Mouse (Mus musculus) heart, embryonic 11.5 days (tissue): ENCODE measurements around the gene Xndc1. TPM values are rescaled to one million over a fixed set of nuclear protein-coding genes. Genes with fewer than 3 reads are reported as not detected.

Experiments
- ATAC-seq: fragments of 200-750 bp; cut with Nextera tagmentation; replicated peaks from 2 replicates; pipeline ENCODE4 v1.8.0; 2017; ENCODE audit warnings: moderate library complexity; ENCODE audit not compliant: insufficient number of reproducible peaks, low FRiP score, low TSS enrichment
- H3K27ac ChIP-seq: fragments of 300-500 bp; sonication (generic); 2 replicates; pipeline ENCODE4 v1.5.1; 2014; ENCODE audit warnings: mild to moderate bottlenecking, low read depth, low read length
- H3K27me3 ChIP-seq: fragments of 300-500 bp; sonication (generic); 2 replicates; pipeline ENCODE4 v1.6.1; 2014; ENCODE audit warnings: mild to moderate bottlenecking, low read length, mixed read lengths; ENCODE audit not compliant: control insufficient read depth, insufficient read depth
- H3K36me3 ChIP-seq: fragments of 300-500 bp; sonication (generic); 2 replicates; pipeline ENCODE4 v1.6.1; 2014; ENCODE audit warnings: mild to moderate bottlenecking, low read length, moderate library complexity, mixed read lengths; ENCODE audit not compliant: control insufficient read depth, insufficient read depth
- H3K4me1 ChIP-seq: fragments of 300-500 bp; sonication (generic); 2 replicates; pipeline ENCODE4 v1.6.1; 2014; ENCODE audit warnings: low read length; ENCODE audit not compliant: control insufficient read depth, insufficient read depth
- H3K4me2 ChIP-seq: fragments of 300-500 bp; sonication (generic); 2 replicates; pipeline ENCODE4 v1.6.1; 2014; ENCODE audit warnings: mild to moderate bottlenecking, moderate library complexity
- H3K4me3 ChIP-seq: fragments of 300-500 bp; sonication (generic); 2 replicates; pipeline ENCODE4 v1.5.1; 2014; ENCODE audit warnings: low read depth, low read length
- H3K9ac ChIP-seq: fragments of 300-500 bp; sonication (generic); 2 replicates; pipeline ENCODE4 v1.6.1; 2014; ENCODE audit warnings: mild to moderate bottlenecking, low read depth, low read length, moderate library complexity
- H3K9me3 ChIP-seq: fragments of 300-500 bp; sonication (generic); replicated peaks from 2 replicates; pipeline ENCODE4 v1.6.1; 2016; ENCODE audit warnings: low read length; ENCODE audit not compliant: control insufficient read depth
- WGBS: fragments of 180-500 bp; shearing (Covaris S2); extraction: QIAGEN DNeasy Blood & Tissue Kit; methylation state at CpG from one replicate; pipeline ENCODE4 v1.1.7; 2014; ENCODE audit not compliant: insufficient replicate concordance; 5-methylcytosine and 5-hydroxymethylcytosine counted together
- polyA plus RNA-seq: library from polyadenylated mRNA; unstranded; fragments of >200 nt; fragmentation: Nextera tagmentation; extraction: Ambion mirVana; gene quantifications from 2 replicates; pipeline ENCODE4 v1.2.1, GENCODE M21; 2014

Gene Xndc1
- polyA plus RNA-seq, 1 experiment from 2014 or later = 18.3 TPM

DNA sequence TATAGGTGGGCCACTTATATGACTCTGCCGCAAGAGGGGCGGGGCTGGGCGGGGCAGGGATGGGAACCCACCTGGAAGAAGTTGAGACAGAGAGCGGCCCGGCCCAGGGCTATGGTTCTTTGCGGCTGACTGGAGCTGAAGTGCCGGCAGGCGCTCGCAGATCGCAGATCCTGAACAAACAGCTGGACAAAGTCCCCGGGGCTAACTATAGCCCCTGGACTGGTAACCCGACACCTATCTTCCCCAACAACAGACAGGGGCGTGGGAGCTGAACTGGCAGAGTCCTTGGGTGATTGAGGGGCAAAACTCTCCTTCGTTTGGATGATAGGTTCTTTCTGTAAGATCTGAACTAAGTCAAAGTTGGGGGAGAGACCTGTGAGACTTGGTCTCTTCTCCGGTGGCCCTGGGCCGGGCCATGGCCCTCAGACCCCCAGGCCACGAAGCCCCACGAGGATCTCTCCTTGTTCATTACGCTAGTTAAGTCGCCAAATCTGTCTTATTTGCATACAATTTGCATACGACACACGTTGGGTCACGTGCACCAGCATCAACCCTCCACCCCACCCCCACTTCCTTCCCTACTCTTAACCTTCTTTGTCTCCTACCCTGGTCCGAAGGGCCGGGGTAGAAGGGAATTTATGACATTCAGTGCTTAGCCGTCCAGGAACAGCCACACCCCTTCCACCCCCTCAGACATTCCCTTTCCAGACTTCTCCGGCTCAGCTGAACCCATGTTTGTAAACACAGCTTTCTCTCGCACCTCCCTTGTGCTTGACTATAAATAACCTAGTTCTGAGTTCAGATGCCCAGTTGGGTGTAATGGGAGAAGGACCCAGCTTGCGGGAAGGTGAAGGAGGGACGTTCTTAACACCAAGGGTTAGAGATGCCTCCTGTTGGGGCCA, 34.7 kb downstream of the Xndc1 start:
- Histone ChIP-seq H3K4me2 (peak overlapping the region; percentile 74), H3K36me3 (no peaks in the 10 kb centered on the region), H3K9me3 (no peaks in the 10 kb centered on the region), H3K9ac (peak overlapping the region; percentile 62), H3K27me3 (no peaks in the 10 kb centered on the region), H3K27ac (peak overlapping the region; percentile 51; the same call in 1 of the 2 replicates), H3K4me1 (peaks cover 24% of the 10 kb centered on the region), H3K4me3 (peak overlapping the region; percentile 35)
- 4% methylated on average over 30 of the region's 30 CpGs for WGBS
- ATAC-seq = 0 out of 2 replicates have a peak, but pooled peaks have one; percentile 37

DNA sequence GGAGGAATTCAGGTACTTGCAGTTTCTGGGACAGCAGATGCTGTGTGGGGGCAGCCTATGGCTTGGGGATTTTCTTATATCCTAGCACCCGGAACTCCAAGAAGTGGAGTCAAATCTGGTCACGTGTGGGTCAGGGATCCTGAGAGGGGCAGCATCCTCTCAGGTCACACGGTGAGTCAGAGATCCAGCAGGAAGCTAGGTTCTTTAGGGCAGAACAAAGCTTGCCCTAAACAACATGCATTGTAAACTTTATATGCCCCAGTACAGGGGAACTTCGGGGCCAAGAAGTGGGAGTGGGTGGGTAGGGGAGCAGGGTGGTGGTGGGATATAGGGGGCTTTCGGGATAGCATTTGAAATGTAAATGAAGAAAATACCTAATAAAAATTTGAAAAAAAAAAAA, 35.6 kb downstream of the Xndc1 start:
- peak overlapping the region; percentile 25; the same call in 1 of the 2 replicates for H3K9ac ChIP-seq
- peak overlapping the region; percentile 51; the same call in 1 of the 2 replicates for H3K27ac ChIP-seq
- H3K4me1 ChIP-seq = peaks cover 24% of the 10 kb centered on the region
- no peaks in the 10 kb centered on the region for H3K9me3 ChIP-seq
- no peak overlapping the region; the same call in 1 of the 2 replicates for H3K4me2 ChIP-seq
- WGBS = 54% methylated on average over 5 of the region's 5 CpGs
- ATAC-seq = no peak
- H3K36me3 ChIP-seq = no peaks in the 10 kb centered on the region
- H3K4me3 ChIP-seq = no peak overlapping the region
- H3K27me3 ChIP-seq = no peaks in the 10 kb centered on the region

DNA sequence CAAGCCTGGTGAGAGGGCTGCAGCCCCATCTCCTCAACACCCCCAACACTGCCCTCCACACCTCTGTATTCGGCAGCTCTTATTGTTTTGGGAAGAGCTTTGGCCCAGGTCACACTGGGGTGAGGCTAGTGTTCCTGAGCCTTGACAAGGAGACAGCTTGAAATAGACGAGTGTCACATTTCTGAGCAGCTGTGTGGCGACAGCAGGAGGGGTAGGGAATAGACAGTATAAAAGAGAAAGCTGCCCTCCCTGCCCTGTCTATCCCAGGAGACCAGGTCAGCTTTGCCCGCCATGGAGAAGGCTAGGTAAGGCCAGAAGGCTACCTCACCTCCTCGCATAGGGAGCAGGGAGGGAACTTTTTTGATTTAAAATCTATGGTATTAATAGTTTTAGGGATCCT, 36.2 kb downstream of the Xndc1 start, which contains the start of gene Art1:
Art1 (plus strand) TSS at position 257 of the 400 bp plus-strand sequence.
- Histone ChIP-seq H3K27ac (peak within 1 kb of the TSS; percentile 54; the same call in 1 of the 2 replicates), H3K36me3 (no peaks in the 10 kb centered on the region), H3K9me3 (no peaks in the 10 kb centered on the region), H3K27me3 (no peaks in the 10 kb centered on the region), H3K4me1 (peaks cover 24% of the 10 kb centered on the region), H3K4me3 (peak within 1 kb of the TSS; percentile 35; the same call in 1 of the 2 replicates), H3K4me2 (peak within 1 kb of the TSS; percentile 74), H3K9ac (peak within 1 kb of the TSS; percentile 25; the same call in 1 of the 2 replicates)
- ATAC-seq = no peak
- WGBS = 47% methylated on average over 5 of the region's 5 CpGs

DNA sequence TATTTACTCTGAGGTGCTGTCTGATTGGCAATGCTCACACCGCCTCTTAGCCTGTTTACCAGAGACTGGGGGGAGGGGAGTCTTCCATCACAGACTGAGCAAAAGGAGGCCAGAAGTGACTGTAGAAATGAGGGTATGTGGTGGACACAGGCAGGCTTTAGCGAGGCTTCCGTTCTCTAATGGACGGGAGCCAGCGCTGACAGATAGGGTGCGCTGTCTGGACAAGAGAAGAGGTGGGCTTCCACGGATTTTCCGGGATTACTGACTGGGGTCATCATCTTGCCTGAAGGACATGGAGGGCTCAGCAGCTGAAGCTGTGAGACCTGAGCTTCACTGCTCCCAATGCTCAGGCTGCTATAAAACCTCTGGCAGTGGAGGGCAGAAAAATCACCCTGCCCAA, 36.9 kb downstream of the Xndc1 start:
- 42% methylated on average over 8 of the region's 8 CpGs for WGBS
- Histone ChIP-seq H3K9ac (no peak overlapping the region), H3K4me2 (0 out of 2 replicates have a peak overlapping the region, but pooled peaks have one; percentile 18), H3K4me3 (no peak overlapping the region), H3K9me3 (no peaks in the 10 kb centered on the region), H3K27me3 (no peaks in the 10 kb centered on the region), H3K4me1 (peaks cover 28% of the 10 kb centered on the region), H3K27ac (no peak overlapping the region), H3K36me3 (no peaks in the 10 kb centered on the region)
- ATAC-seq = no peak

DNA sequence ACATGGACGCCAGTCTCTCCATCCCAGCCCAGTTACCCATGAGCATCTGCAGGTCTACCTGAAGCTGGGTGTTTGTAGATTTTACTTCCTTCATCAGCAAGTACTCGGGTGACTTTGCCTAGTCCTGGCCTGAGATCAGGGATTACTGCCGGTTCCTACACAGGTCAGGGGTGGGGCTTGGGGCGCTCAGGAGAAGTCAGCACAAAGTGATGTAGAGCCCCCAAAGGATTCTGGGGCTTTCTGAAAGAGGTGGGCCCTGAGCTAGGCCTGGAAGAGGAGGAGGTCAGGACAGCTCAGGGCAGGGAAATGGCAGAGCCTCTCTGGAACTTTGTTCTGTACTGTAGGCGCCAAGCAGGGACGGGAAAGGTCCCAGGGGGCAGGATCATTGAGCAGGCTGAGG, 37.4 kb downstream of the Xndc1 start:
- H3K4me1 ChIP-seq = peaks cover 28% of the 10 kb centered on the region
- no peak overlapping the region for H3K27ac ChIP-seq
- H3K4me3 ChIP-seq = no peak overlapping the region
- no peaks in the 10 kb centered on the region for H3K36me3 ChIP-seq
- WGBS = 58% methylated on average over 6 of the region's 6 CpGs
- 0 out of 2 replicates have a peak overlapping the region, but pooled peaks have one; percentile 18 for H3K4me2 ChIP-seq
- no peaks in the 10 kb centered on the region for H3K9me3 ChIP-seq
- no peak; the same call in 1 of the 2 replicates for ATAC-seq
- H3K27me3 ChIP-seq = no peaks in the 10 kb centered on the region
- H3K9ac ChIP-seq = no peak overlapping the region

DNA sequence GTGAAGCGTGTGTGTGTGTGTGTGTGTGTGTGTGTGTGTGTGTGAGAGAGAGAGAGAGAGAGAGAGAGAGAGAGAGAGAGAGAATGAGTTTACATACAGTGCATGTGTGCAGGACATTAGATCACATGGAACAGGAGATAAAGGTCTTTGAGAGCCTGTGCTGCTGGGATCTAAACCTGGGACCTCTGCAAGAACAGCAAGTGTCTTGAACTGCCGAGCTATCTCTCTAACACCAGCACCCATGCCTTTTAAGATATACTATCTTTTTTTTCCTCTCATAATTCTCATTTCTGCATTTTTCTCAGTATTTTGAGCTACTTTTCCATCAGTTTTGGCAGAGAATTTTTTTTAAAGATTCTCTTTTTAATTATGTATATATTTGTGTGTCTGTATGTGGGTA, 38.2 kb downstream of the Xndc1 start:
- ATAC-seq = no peak
- Histone ChIP-seq H3K9me3 (no peaks in the 10 kb centered on the region), H3K4me3 (no peak overlapping the region), H3K9ac (no peak overlapping the region), H3K27me3 (no peaks in the 10 kb centered on the region), H3K4me1 (peaks cover 28% of the 10 kb centered on the region), H3K4me2 (no peak overlapping the region), H3K27ac (no peak overlapping the region), H3K36me3 (no peaks in the 10 kb centered on the region)
- WGBS = 61% methylated on average over 2 of the region's 2 CpGs

DNA sequence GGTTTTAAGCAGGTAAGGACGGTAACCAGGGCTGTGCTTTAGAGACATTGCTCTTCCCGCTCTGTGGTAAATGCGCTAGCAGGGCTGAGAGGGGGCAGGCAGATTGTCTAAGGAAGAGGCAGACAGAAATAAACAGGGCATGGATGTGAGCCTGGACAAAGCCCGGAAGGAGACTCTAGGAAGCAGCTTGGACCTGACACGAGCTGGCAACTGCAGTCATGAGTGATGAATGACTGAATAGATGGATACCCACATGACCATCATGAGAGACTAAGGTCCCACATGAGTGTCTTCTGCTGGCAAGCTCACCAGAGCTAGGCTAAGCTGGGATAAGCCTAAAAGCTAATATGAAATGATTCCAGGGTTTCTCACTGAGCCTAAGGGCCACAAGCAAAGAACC, 38.8 kb downstream of the Xndc1 start:
- Histone ChIP-seq H3K9ac (no peak overlapping the region), H3K36me3 (no peaks in the 10 kb centered on the region), H3K27ac (no peak overlapping the region), H3K27me3 (no peaks in the 10 kb centered on the region), H3K4me2 (no peak overlapping the region), H3K4me3 (no peak overlapping the region), H3K9me3 (no peaks in the 10 kb centered on the region), H3K4me1 (peaks cover 28% of the 10 kb centered on the region)
- no peak for ATAC-seq
- 55% methylated on average over 5 of the region's 5 CpGs for WGBS

DNA sequence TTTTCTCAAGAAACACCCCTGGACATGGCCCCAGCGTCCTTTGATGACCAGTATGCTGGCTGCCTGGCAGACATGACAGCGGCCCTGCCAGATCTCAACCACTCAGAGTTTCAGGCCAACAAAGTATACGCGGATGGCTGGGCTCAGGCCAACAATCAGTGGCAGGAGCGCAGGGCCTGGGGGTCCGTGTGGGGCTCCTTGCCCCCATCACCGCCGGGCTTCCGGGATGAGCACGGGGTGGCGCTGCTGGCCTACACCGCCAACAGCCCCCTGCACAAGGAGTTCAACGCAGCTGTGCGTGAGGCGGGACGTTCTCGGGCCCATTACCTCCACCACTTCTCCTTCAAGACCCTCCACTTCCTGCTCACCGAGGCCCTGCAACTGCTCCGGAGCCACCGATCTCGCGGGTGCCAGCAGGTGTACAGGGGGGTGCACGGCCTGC, 41.4 kb downstream of the Xndc1 start:
- no peak overlapping the region for H3K27ac ChIP-seq
- 8% methylated on average over 23 of the region's 23 CpGs for WGBS
- no peaks in the 10 kb centered on the region for H3K27me3 ChIP-seq
- H3K9ac ChIP-seq = peak overlapping the region; percentile 68
- peaks cover 11% of the 10 kb centered on the region for H3K4me1 ChIP-seq
- H3K36me3 ChIP-seq = no peaks in the 10 kb centered on the region
- H3K9me3 ChIP-seq = no peaks in the 10 kb centered on the region
- H3K4me3 ChIP-seq = peak overlapping the region; percentile 40
- ATAC-seq = no peak
- H3K4me2 ChIP-seq = peak overlapping the region; percentile 86
